Mouse (Mus musculus) left cerebral cortex, adult 18-20 months (tissue): ENCODE measurements around the gene Nek7. TPM values are rescaled to one million over a fixed set of nuclear protein-coding genes. Genes with fewer than 3 reads are reported as not detected.

Source experiments
- DNase-seq, 2 experiments: peaks; one replicate each; pipeline ENCODE4 v3.0.0; 2021 to 2022; ENCODE audit warnings: low spot score in 2 of 2, mixed read lengths in 1 of 2
- total RNA-seq, 2 experiments: library from RNA; stranded (reverse); gene quantifications; 2 replicates each; pipeline ENCODE4 v1.2.3; 2021

Nek7 gene
- total RNA-seq, 2 experiments from 2014 or later, result 35.6 to 37.0 TPM

- DNase-seq, result no peak
Measured at GRCm38 (mm10) chr1:138609176-138609575, 10.8 kb downstream of the Nek7 start.

- no peak for DNase-seq
Measured at GRCm38 (mm10) chr1:138608336-138608735, 11.6 kb downstream of the Nek7 start.

- no peak for DNase-seq
Measured at GRCm38 (mm10) chr1:138607862-138608261, 12.1 kb downstream of the Nek7 start.

- no peak for DNase-seq
Measured at GRCm38 (mm10) chr1:138606771-138607170, 13.2 kb downstream of the Nek7 start.

- DNase-seq, result no peak
Measured at GRCm38 (mm10) chr1:138604736-138605135, 15.2 kb downstream of the Nek7 start.

- no peak for DNase-seq
Measured at GRCm38 (mm10) chr1:138603974-138604373, 16.0 kb downstream of the Nek7 start.

GRCm38 (mm10) chr1:138598087-138598486, 21.9 kb downstream of the Nek7 start:
- DNase-seq, result no peak

GRCm38 (mm10) chr1:138596127-138596706, 23.7 kb downstream of the Nek7 start:
- DNase-seq, result no peak

GRCm38 (mm10) chr1:138594910-138595309, 25.0 kb downstream of the Nek7 start:
- DNase-seq, result no peak

- no peak for DNase-seq
Measured at GRCm38 (mm10) chr1:138593922-138594321, 26.0 kb downstream of the Nek7 start.

GRCm38 (mm10) chr1:138592466-138592865, 27.5 kb downstream of the Nek7 start:
- no peak for DNase-seq

- no peak for DNase-seq
Measured at GRCm38 (mm10) chr1:138590451-138591022, 29.4 kb downstream of the Nek7 start.

- DNase-seq, result no peak
Measured at GRCm38 (mm10) chr1:138589126-138589525, 30.8 kb downstream of the Nek7 start.

- DNase-seq, result no peak
Measured at GRCm38 (mm10) chr1:138587812-138588211, 32.1 kb downstream of the Nek7 start.

- DNase-seq, result no peak
Measured at GRCm38 (mm10) chr1:138586891-138587290, 33.0 kb downstream of the Nek7 start.

- DNase-seq, result no peak
Measured at GRCm38 (mm10) chr1:138584423-138585013, 35.4 kb downstream of the Nek7 start.

GRCm38 (mm10) chr1:138582225-138582624, 37.7 kb downstream of the Nek7 start:
- no peak for DNase-seq

- no peak for DNase-seq
Measured at GRCm38 (mm10) chr1:138579822-138580492, 40.0 kb downstream of the Nek7 start.

GRCm38 (mm10) chr1:138579207-138579606, 40.7 kb downstream of the Nek7 start:
- no peak for DNase-seq

GRCm38 (mm10) chr1:138576803-138577202, 43.1 kb downstream of the Nek7 start:
- DNase-seq, result peak in 1 of 2 experiments; percentile 32

- no peak for DNase-seq
Measured at GRCm38 (mm10) chr1:138576066-138576697, 43.8 kb downstream of the Nek7 start.

GRCm38 (mm10) chr1:138575629-138576028, 44.3 kb downstream of the Nek7 start:
- no peak for DNase-seq
